Mouse (Mus musculus): ENCODE measurements around the gene Fam129b. TPM values are rescaled to one million over a fixed set of nuclear protein-coding genes. Genes with fewer than 3 reads are reported as not detected.

Fam129b gene
- 20.8 and 22.9 TPM in 2 replicates for polyA plus RNA-seq (2012; rRNA removed)

- Histone ChIP-seq H3K36me3 (ENCODE audit: control insufficient read depth, insufficient read depth, low read length) (no peaks in the 10 kb centered on the region), H3K27ac (ENCODE audit: control insufficient read depth, insufficient read depth, low read length) (no peak within 1 kb of the TSS), H3K4me1 (replicated peaks; ENCODE audit: control insufficient read depth, insufficient read depth, low read length) (peaks cover 11% of the 10 kb centered on the region), H3K4me3 (ENCODE audit: control insufficient read depth, insufficient read depth, low read length) (peak within 1 kb of the TSS; percentile 52), H3K27me3 (ENCODE audit: control insufficient read depth, insufficient read depth, low read length) (peaks cover 13% of the 10 kb centered on the region; the same call in 1 of the 2 replicates)
- peak; percentile 62 for DNase-seq
- WGBS: 2% methylated on average over 68 of the region's 68 CpGs
- TF ChIP-seq POLR2A (IDR thresholded peaks at IDR 0.05; ENCODE audit: control insufficient read depth, extremely low read depth, insufficient read depth, low read length, poor library complexity) (no peak), CTCF (IDR thresholded peaks at IDR 0.05; ENCODE audit: borderline replicate concordance, control insufficient read depth, extremely low read depth, insufficient read depth, low read length, poor library complexity) (no peak)
These were observed at the start of gene Fam129b for GRCm38 (mm10) chr2:32875675-32876489. Fam129b (plus strand) TSS chr2:32876114.

GRCm38 (mm10) chr2:32828979-32829676, 46.8 kb upstream of the Fam129b start:
- Histone ChIP-seq H3K27ac (ENCODE audit: control insufficient read depth, insufficient read depth, low read length) (no peak overlapping the region), H3K36me3 (ENCODE audit: control insufficient read depth, insufficient read depth, low read length) (no peaks in the 10 kb centered on the region), H3K27me3 (ENCODE audit: control insufficient read depth, insufficient read depth, low read length) (no peaks in the 10 kb centered on the region), H3K4me1 (replicated peaks; ENCODE audit: control insufficient read depth, insufficient read depth, low read length) (no peaks in the 10 kb centered on the region; the same call in 1 of the 2 replicates), H3K4me3 (ENCODE audit: control insufficient read depth, insufficient read depth, low read length) (no peak overlapping the region)
- 91% methylated on average over 11 of the region's 11 CpGs for WGBS
- no peak for DNase-seq
- no peak for TF ChIP-seq POLR2A (IDR thresholded peaks at IDR 0.05; ENCODE audit: control insufficient read depth, extremely low read depth, insufficient read depth, low read length, poor library complexity)
- no peak for TF ChIP-seq CTCF (IDR thresholded peaks at IDR 0.05; ENCODE audit: borderline replicate concordance, control insufficient read depth, extremely low read depth, insufficient read depth, low read length, poor library complexity)

GRCm38 (mm10) chr2:32834496-32834895, 41.4 kb upstream of the Fam129b start:
- Histone ChIP-seq H3K27ac (ENCODE audit: control insufficient read depth, insufficient read depth, low read length) (peak overlapping the region; percentile 76), H3K4me1 (replicated peaks; ENCODE audit: control insufficient read depth, insufficient read depth, low read length) (peaks cover 9% of the 10 kb centered on the region), H3K4me3 (ENCODE audit: control insufficient read depth, insufficient read depth, low read length) (no peak overlapping the region), H3K36me3 (ENCODE audit: control insufficient read depth, insufficient read depth, low read length) (no peaks in the 10 kb centered on the region), H3K27me3 (ENCODE audit: control insufficient read depth, insufficient read depth, low read length) (no peaks in the 10 kb centered on the region)
- 12% methylated on average over 7 of the region's 7 CpGs for WGBS
- DNase-seq: peak; percentile 49
- no peak for TF ChIP-seq POLR2A (IDR thresholded peaks at IDR 0.05; ENCODE audit: control insufficient read depth, extremely low read depth, insufficient read depth, low read length, poor library complexity)
- no peak for TF ChIP-seq CTCF (IDR thresholded peaks at IDR 0.05; ENCODE audit: borderline replicate concordance, control insufficient read depth, extremely low read depth, insufficient read depth, low read length, poor library complexity)

- H3K4me1 ChIP-seq (replicated peaks; ENCODE audit: control insufficient read depth, insufficient read depth, low read length): peaks cover 9% of the 10 kb centered on the region
- TF ChIP-seq POLR2A (IDR thresholded peaks at IDR 0.05; ENCODE audit: control insufficient read depth, extremely low read depth, insufficient read depth, low read length, poor library complexity) (no peak), CTCF (IDR thresholded peaks at IDR 0.05; ENCODE audit: borderline replicate concordance, control insufficient read depth, extremely low read depth, insufficient read depth, low read length, poor library complexity) (no peak)
- H3K4me3 ChIP-seq (ENCODE audit: control insufficient read depth, insufficient read depth, low read length): no peak overlapping the region
- DNase-seq: no peak
- no peaks in the 10 kb centered on the region for H3K36me3 ChIP-seq (ENCODE audit: control insufficient read depth, insufficient read depth, low read length)
- H3K27me3 ChIP-seq (ENCODE audit: control insufficient read depth, insufficient read depth, low read length): no peaks in the 10 kb centered on the region
- H3K27ac ChIP-seq (ENCODE audit: control insufficient read depth, insufficient read depth, low read length): no peak overlapping the region
These were observed 40.3 kb upstream of the Fam129b start for GRCm38 (mm10) chr2:32835588-32835987.

DNA sequence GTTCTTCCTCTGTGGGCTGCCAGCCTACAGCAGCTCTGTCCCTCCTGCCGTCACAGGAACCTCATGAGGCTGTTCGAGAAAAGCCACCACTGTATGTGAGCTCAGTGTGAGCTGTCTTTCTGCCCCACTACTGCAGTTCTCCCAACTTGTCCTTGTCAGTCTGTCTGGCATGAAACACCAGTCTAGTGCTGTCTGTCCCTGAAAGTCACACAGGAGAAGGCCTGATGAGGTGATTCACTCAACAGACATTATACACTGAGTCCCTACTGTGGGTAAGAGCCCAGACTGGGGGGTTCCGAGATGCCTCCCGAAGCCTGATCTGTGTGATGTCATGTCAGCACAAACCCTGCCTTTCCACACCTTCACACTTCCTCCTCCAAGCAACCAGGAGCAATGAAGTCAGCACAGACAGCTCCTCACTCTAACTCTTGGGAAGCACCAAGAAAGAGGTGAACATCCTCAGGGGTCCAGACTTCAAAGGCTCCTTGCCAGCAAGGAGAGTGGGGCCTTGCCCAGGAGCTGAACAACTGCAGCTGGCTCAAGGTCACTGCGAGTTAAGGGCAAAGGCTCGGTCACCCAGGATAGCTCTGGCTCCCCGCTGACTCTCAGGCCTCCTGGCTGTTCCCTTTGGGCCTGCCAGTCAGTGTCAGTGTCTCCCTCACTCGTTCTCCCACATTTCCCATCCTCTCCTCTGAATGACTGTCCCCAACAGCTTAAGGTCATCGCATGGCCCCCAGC, 37.6 kb upstream of the Fam129b start:
- TF ChIP-seq POLR2A (IDR thresholded peaks at IDR 0.05; ENCODE audit: control insufficient read depth, extremely low read depth, insufficient read depth, low read length, poor library complexity) (no peak), CTCF (IDR thresholded peaks at IDR 0.05; ENCODE audit: borderline replicate concordance, control insufficient read depth, extremely low read depth, insufficient read depth, low read length, poor library complexity) (no peak)
- Histone ChIP-seq H3K36me3 (ENCODE audit: control insufficient read depth, insufficient read depth, low read length) (no peaks in the 10 kb centered on the region), H3K27ac (ENCODE audit: control insufficient read depth, insufficient read depth, low read length) (no peak overlapping the region), H3K27me3 (ENCODE audit: control insufficient read depth, insufficient read depth, low read length) (no peaks in the 10 kb centered on the region), H3K4me3 (ENCODE audit: control insufficient read depth, insufficient read depth, low read length) (no peak overlapping the region), H3K4me1 (replicated peaks; ENCODE audit: control insufficient read depth, insufficient read depth, low read length) (peaks cover 9% of the 10 kb centered on the region)
- DNase-seq: no peak
- WGBS: 85% methylated on average over 9 of the region's 9 CpGs

GRCm38 (mm10) chr2:32839261-32839660, 36.7 kb upstream of the Fam129b start:
- Histone ChIP-seq H3K4me1 (replicated peaks; ENCODE audit: control insufficient read depth, insufficient read depth, low read length) (peaks cover 9% of the 10 kb centered on the region), H3K27me3 (ENCODE audit: control insufficient read depth, insufficient read depth, low read length) (no peaks in the 10 kb centered on the region), H3K36me3 (ENCODE audit: control insufficient read depth, insufficient read depth, low read length) (no peaks in the 10 kb centered on the region), H3K4me3 (ENCODE audit: control insufficient read depth, insufficient read depth, low read length) (no peak overlapping the region), H3K27ac (ENCODE audit: control insufficient read depth, insufficient read depth, low read length) (no peak overlapping the region)
- DNase-seq: no peak
- TF ChIP-seq CTCF (IDR thresholded peaks at IDR 0.05; ENCODE audit: borderline replicate concordance, control insufficient read depth, extremely low read depth, insufficient read depth, low read length, poor library complexity): no peak
- no peak for TF ChIP-seq POLR2A (IDR thresholded peaks at IDR 0.05; ENCODE audit: control insufficient read depth, extremely low read depth, insufficient read depth, low read length, poor library complexity)
- 87% methylated on average over 2 of the region's 2 CpGs for WGBS

Data from thymus, adult 2 months (tissue).